Mouse (Mus musculus) retina, postnatal 7 days (tissue): ENCODE measurements around the gene Rhod.
"Not testable (repeated sequence)": the region's sequence is repeated elsewhere in the genome, so short reads cannot be mapped to it uniquely, and the experiment has no call there.

ENCODE experiments used
- DNase-seq: peaks from one replicate; pipeline ENCODE4 v3.0.0-alpha.2; 2012; ENCODE audit warnings: low read depth, low spot score

Gene Rhod

GRCm38 (mm10) chr19:4409062-4409461 lies 30.2 kb downstream of the Rhod start:
- DNase-seq, result no peak

- DNase-seq, result no peak
These were observed 34.4 kb downstream of the Rhod start for GRCm38 (mm10) chr19:4404840-4405239.

GRCm38 (mm10) chr19:4398959-4399358 lies 40.3 kb downstream of the Rhod start:
- no peak for DNase-seq

GRCm38 (mm10) chr19:4398630-4398948 lies 40.6 kb downstream of the Rhod start:
- no peak for DNase-seq

- peak; percentile 42 for DNase-seq
These were observed 41.2 kb downstream of the Rhod start, which contains the start of gene Kdm2a for GRCm38 (mm10) chr19:4397798-4398629. Gene Kdm2a, minus strand, starts transcription at chr19:4398285.

- DNase-seq, result peak; percentile 98
These were observed 42.0 kb downstream of the Rhod start for GRCm38 (mm10) chr19:4396998-4397797.

- DNase-seq, result no peak
These were observed 42.9 kb downstream of the Rhod start for GRCm38 (mm10) chr19:4396081-4396997.

GRCm38 (mm10) chr19:4387276-4387675 lies 52.0 kb downstream of the Rhod start:
- DNase-seq, result no peak

GRCm38 (mm10) chr19:4385026-4385425 lies 54.2 kb downstream of the Rhod start:
- DNase-seq, result no peak

- no peak for DNase-seq
These were observed 54.9 kb downstream of the Rhod start for GRCm38 (mm10) chr19:4384322-4384721.

- no peak for DNase-seq
These were observed 55.9 kb downstream of the Rhod start for GRCm38 (mm10) chr19:4383306-4383705.

GRCm38 (mm10) chr19:4382303-4382702 lies 56.9 kb downstream of the Rhod start:
- DNase-seq, result not testable (repeated sequence)
